Mouse (Mus musculus) neutrophil, adult 5-6 weeks (primary cell): Measurements from ENCODE around the gene Unc80. TPM values are rescaled to one million over a fixed set of nuclear protein-coding genes. Genes with fewer than 3 reads are reported as not detected.

Experiments
- ATAC-seq: fragments of 151-379, 151-347 bp; 2 replicates; pipeline ENCODE4 v1.8.0; 2017; ENCODE audit warnings: mild to moderate bottlenecking, moderate TSS enrichment; ENCODE audit not compliant: insufficient number of reproducible peaks, poor library complexity, low FRiP score, severe bottlenecking; ENCODE audit errors: extremely low read depth
- total RNA-seq: library from RNA; stranded (forward); fragments of 200-1000 nt; gene quantifications from 2 replicates; pipeline ENCODE4 v1.2.3, GENCODE M21; 2017

Gene Unc80
- total RNA-seq, 1 experiment from 2014 or later = not detected

GRCm38 (mm10) chr1:66700149-66700692, 232.1 kb downstream of the Unc80 start:
- no peak for ATAC-seq

- ATAC-seq = peak; percentile 100
These were observed 232.8 kb downstream of the Unc80 start, which contains the start of gene Rpe for GRCm38 (mm10) chr1:66700693-66701575. Gene Rpe (plus strand): TSS chr1:66700831.

DNA sequence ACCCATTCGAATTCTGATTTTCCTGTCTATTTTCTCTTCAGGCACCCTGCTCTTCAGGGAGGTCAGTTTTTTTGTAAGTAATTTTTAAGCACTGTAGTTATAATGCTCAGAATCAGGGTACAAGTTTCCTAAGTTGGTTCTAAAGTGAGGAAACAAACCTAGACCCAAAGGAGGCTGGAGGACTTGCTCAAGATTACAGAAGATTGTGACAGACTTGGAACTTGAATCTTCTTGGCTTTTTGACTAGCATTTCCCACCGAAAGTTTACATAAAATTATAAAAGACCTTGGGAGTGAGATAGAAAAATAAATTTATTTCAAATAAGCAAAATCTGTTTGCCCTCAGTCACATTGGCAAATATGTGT, 233.4 kb downstream of the Unc80 start:
- no peak for ATAC-seq

- no peak for ATAC-seq
These were observed 234.6 kb downstream of the Unc80 start for GRCm38 (mm10) chr1:66702623-66703345.

DNA sequence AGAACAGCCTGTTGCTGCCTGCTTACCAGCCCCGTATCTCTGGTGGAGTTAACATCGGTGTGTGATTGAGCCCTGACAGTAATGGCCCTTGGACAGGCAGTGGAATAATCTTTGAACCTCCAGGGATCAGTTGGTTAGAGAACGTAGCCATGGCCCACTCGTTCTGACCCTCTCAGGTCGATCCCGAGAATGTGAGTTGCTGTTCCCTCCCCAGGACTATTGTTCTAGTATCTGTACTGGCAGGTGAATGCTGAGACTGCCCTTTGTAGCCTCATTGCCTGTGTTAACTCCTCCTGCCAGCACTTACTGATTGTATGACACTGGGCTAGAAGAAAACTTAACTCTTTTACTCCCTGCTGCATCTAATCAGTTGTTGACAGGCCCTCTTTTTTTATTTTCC, 236.4 kb downstream of the Unc80 start:
- no peak for ATAC-seq

DNA sequence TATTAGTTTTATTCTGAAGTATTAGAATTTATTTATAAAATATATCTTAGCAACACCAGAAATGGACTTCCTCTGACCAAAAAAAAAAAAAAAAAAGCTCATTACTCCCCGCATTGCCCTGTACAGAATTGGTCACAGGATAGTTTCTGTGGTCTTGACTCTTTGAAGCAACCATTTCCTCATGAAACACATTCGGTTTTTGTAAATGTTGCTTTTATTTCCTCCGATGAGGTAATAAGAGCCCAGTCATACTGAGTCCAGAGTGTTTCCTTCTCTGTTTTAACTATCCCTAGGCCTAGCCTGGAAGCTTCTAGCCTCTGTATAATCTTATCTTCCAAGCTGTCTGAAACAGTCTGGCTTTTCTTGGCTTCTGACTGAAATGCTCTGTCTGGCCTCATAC, 244.7 kb downstream of the Unc80 start:
- ATAC-seq = no peak

GRCm38 (mm10) chr1:66730581-66730980, 262.4 kb downstream of the Unc80 start:
- no peak for ATAC-seq

Other genes starting within 250 kb of the Unc80 start
- gene Rpe, start 232.5 kb downstream of the Unc80 start, total RNA-seq = 29.7 and 31.4 TPM in 2 replicates